Mouse (Mus musculus) CD4-positive naive resting alpha-beta T cell, adult 76 days (primary cell): ENCODE results near the gene Zfp735. TPM values are rescaled to one million over a fixed set of nuclear protein-coding genes. Genes with fewer than 3 reads are reported as not detected.

ENCODE experiments used
- total RNA-seq: library from RNA; stranded (reverse); gene quantifications from one replicate; pipeline ENCODE4 v1.2.4, GENCODE M21; 2023

Zfp735 gene
- total RNA-seq = not detected

GRCm38 (mm10) chr11:73688478-73688877 is at the start of gene Zfp735:
Gene Zfp735, plus strand, starts transcription at chr11:73688778.

Other genes starting within 250 kb of the Zfp735 start
- gene Olfr380, start 231.3 kb upstream of the Zfp735 start, total RNA-seq = not detected
- gene Olfr381, start 197.2 kb upstream of the Zfp735 start, total RNA-seq = not detected
- gene Olfr382, start 171.6 kb upstream of the Zfp735 start, total RNA-seq = not detected
- gene Olfr385, start 95.8 kb upstream of the Zfp735 start, total RNA-seq = not detected
- gene Olfr384, start 90.2 kb upstream of the Zfp735 start, total RNA-seq = not detected
- not detected for gene Olfr389, start 91.9 kb downstream of the Zfp735 start, total RNA-seq
- not detected for gene Olfr390, start 94.2 kb downstream of the Zfp735 start, total RNA-seq
- not detected for gene Olfr391-ps, start 114.3 kb downstream of the Zfp735 start, total RNA-seq
- gene Olfr392, start 128.3 kb downstream of the Zfp735 start, total RNA-seq = not detected
- not detected for gene Olfr393, start 162.7 kb downstream of the Zfp735 start, total RNA-seq
- gene Olfr394, start 202.0 kb downstream of the Zfp735 start, total RNA-seq = not detected
- not detected for gene Olfr395, start 220.5 kb downstream of the Zfp735 start, total RNA-seq
- not detected for gene Olfr23, start 247.9 kb downstream of the Zfp735 start, total RNA-seq